Mouse (Mus musculus) skeletal muscle tissue, adult 2 months (tissue): Measurements from ENCODE around the gene Smc4.
A peak's percentile ranks its signal among the peaks of the same experiment; 100 is the strongest.

Experiments
- DNase-seq: peaks from one replicate; pipeline ENCODE4 v3.0.0-alpha.2; 2012; ENCODE audit warnings: low read depth, low spot score

Gene Smc4

GRCm38 (mm10) chr3:69004437-69005337 lies at the start of gene Smc4, which contains the start of gene Ift80:
Gene Smc4 (plus strand): TSS chr3:69004738.
Gene Ift80 (minus strand): TSS chr3:69004570.
- peak; percentile 97 for DNase-seq

DNA sequence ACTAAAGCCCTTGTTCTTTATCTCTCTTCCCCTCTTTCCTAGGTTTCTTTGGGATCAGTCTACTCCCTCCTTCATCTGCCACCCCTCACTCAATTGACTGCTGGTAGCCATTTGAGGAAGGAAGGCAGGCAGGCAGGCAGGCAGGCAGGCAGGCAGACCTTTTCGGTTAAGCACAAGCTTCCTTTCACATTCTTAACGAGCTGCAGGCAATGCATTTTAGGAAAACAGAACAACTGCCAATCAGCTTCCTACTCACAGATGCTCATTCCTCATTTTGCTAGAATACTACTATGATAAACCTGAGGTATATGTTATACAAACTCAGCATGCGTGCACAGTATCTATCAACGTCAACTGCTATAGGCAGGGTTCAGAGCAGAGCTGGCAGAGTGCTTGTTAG lies 48.1 kb upstream of the Smc4 start:
- DNase-seq: no peak

DNA sequence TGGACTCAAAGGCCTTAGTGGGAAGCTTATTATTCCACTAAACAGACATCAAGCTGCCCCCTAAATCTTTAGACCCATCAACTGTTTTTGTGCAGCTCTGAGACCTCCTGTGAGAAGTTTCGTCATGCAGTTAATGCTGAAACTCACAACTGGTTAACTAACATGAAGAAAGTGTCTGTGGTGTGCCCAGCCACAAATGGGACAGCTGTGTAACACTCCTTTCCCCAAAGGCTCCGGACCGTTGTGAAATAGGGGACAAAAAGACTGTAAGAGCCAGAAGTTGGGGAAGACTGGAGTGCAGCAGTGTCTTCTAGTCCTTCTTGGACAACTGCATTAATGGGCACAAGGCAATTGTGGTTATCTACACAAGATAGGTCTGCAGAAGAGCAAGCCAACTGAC lies 47.1 kb upstream of the Smc4 start:
- DNase-seq: no peak

DNA sequence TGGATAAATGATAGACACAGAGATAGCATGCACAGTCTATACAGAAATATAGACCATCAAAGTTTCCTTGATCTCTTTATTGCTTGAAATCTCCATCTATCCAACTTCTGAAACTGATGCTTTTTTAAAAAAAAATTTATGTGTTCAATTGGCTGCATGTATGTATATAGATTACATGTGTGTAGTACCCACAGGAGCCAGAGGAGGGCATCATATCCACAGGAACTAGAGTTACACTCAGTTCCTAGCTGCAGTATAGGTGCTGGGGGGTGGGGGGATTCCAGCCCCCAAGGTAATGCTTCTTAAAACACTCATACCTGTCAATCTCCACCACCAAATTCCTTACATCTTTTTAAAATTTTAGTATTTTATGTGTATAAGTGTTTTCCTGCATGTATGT lies 39.9 kb upstream of the Smc4 start:
- no peak for DNase-seq

DNA sequence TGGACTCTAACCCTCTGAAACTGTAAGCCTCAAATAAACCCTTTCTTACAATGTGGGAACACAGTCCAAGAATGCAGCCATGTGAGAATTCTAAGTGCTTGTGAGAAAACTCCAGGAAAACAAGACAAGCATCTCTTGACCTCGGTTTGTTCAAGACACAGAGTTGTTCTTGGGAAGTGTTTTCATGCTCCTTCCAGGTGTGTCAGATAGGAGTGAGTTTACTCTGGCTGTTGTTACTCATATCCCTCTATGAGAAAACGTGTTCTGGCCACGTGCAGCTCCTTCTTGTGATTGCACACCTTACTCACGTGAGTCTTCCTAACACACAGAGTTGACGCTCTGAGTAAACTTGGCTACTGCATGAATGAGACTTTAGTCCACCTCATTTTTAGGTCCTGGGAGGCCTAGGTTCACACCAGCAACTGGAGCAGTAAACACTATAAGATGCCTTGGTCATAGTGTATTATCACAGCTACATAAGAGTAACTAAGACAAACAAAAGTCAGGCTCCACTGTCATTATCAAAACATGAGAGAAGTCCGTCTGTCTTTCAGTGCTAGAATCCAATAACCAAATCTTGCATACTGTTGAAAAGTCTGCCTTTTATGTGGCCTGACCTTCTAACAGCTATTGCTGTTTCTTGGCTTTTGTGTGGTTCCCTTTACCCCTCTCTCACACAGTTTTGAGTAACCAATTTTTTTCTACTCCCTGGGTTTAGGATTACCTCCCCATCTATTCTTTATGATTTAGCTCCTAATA lies 37.8 kb upstream of the Smc4 start:
- no peak for DNase-seq

- no peak for DNase-seq
These were observed 37.1 kb upstream of the Smc4 start for GRCm38 (mm10) chr3:68967404-68967803.

- no peak for DNase-seq
These were observed 35.4 kb upstream of the Smc4 start for GRCm38 (mm10) chr3:68969091-68969590.

DNA sequence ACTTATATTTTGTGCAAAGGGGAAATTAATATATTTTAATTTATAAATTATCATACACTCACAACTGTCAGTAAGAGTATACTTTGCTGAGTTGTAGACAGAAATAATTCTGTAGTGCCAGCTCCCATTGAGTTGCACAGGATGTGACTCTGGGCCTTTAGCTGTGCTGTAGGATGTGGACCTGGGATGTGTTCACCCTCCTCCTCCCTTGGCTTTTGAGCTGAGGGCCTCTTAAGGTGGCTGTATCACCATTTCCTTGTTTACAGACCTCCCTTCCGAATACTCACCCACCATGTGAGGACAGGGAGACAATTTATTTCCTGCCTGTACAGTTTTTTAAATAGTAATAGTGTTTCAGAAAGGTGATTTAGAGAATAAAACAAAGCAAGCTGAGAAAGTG lies 31.0 kb upstream of the Smc4 start:
- DNase-seq: no peak

DNA sequence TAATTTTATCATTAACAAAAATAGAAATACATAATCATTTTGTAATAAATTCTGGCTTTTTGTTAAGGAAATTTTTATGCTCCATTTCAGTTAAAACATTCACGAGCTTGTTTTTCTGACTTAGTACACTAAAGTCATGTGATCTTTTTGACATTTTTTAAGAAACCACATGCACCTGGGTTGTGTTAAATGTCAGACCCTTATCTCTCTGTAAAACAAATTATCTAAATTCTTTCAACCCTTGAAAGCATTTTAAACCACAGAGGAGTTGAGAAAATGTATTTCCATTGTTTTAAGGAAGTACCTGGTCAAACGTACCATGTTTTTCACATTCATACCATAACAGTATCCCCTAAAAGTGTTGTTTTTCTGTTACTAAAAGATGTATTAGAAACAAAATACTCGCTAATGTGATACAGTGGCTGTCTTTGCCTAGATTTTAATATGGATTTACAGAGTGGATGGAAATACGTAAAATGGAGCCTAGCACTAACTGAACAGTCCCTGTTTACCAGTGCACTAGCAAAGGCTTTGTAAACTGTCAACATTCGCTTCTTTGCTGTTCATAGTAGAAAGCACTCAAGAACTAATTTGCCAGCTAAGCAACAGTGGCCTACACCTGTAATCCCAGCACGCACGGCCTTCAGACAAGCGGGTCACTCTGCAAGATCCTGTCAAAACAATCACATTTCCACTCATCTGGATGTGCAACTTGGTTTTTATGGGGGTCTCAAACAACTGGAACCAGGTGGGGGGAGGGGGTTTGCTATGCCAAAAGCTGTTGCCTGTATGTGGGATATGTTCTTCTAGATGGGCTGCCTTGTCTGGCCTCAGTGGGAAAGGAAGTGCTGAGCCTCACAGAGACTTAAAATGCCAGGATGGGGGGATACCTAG lies 29.7 kb upstream of the Smc4 start:
- no peak for DNase-seq

DNA sequence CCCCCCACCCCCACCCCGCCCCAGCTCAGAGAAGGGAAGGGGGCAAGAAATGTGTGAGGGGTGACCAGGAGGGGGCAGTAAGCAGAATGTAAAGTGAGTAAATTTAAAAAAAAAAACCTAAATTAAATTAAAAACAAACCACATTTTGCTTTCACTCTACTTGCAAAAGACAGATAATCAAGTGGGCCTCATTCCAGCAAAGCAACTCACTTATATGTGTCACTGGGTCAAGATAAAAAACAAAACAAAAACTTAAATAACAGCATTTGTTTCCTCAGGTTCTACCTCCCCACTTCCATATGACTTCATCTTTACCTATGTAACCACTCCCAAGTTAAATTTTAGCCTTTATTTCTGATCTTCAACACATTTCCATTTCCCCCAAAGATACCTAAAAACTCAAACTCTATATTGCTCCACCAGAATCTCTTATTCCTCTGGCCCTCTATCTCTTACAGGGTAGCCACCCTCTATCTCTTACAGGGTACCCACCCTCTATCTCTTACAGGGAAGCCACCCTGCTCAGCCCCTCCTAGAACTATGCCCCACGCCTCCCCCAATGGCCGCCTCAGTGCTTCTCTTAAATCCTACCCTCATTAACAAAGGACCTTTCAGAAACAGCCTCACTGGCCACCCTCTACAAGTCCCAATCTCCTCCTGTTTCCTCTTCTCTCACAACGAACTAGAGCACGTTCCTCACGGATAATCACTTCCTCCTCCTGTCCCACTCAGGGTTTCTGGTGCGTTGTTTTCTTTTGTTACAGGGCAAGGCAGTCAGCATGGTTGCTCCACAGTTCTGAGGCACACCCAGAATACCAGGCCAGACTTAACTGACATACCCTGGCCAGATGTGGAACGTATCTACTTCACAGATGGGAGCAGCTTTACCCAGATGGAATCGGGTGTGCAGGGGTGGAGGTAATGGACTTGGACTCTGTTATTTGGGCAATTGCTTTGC lies 28.7 kb upstream of the Smc4 start:
- no peak for DNase-seq

DNA sequence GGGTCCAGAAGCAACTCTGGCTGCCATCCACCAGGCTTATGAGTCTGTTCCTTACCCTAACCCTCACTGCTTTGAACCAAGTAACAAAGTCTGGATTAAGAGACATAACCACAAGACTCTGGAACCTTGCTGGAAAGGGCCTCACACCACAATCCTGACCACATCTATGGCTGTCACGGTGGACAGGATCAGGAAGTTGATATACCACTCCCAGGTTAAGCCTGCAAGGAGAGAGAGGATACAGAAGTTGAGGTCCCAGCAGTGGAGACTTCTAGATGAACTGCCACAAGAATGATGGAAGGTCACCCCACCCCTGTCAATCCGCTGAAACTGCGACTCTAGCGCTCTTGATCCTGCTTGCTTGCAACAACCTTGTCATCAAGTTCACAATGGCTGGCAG lies 26.8 kb upstream of the Smc4 start:
- no peak for DNase-seq

- no peak for DNase-seq
These were observed 25.4 kb upstream of the Smc4 start for GRCm38 (mm10) chr3:68979187-68979586.

GRCm38 (mm10) chr3:68980898-68981297 lies 23.6 kb upstream of the Smc4 start:
- DNase-seq: no peak

- no peak for DNase-seq
These were observed 18.0 kb upstream of the Smc4 start for GRCm38 (mm10) chr3:68986550-68986949.

GRCm38 (mm10) chr3:69002781-69003180 lies 1.8 kb upstream of the Smc4 start:
- no peak for DNase-seq

DNA sequence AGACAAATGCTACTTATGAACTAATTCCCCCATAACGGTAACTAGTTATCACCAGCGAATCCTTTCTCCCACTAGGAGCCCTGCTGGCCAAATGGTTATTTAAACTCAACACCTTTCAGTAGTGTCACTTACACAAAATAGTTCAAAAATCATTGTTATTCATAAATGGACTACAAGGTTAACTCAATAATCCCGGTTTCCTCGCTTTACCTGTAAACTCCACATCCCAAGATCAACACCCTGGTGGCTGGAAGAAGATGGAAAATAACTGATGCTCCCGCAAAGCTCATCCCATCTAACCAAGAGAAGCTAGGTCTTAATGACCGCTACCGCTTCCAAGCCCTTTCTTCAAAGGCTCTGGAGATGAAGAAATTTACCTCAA lies 492 bp upstream of the Smc4 start:
- DNase-seq: no peak

GRCm38 (mm10) chr3:69005338-69006245 lies 1.1 kb downstream of the Smc4 start:
- DNase-seq: peak; percentile 27

DNA sequence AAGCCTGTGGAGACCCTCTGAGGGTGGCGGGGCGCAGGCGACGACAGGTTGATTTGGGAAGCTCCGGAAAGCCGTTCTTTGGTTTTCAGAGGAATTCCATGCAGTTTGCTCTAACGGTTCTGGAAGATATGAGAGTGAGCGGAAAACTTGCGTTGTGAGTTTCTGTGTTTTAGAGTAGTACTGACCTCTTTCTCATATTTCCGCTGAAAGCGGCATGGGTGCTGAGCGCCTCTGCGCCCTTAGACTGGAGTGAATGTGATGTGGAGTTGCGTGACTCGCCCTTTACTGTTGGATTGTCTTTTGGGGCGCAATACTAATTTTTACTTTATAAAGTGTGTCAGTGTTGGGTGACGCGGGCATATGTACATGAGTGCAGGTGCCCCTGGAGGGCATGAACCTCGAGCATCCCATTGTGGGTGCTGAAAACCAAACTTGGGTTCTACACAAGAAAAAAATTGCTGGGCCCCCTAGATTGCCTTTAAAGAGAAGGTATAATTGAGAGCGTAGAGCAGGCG lies 1.8 kb downstream of the Smc4 start:
- no peak for DNase-seq

GRCm38 (mm10) chr3:69008873-69009272 lies 4.3 kb downstream of the Smc4 start:
- DNase-seq: no peak
